Comparison of ENCODE assay signal across 25 mouse cellular contexts in genomic region chr10:101490418-101491055, GRCm38 (mm10).
DNase-seq lines count a peak whose midpoint lies in the region; ATAC-seq and TF ChIP-seq lines count a peak whose summit lies in the region.
"Had no signal": no experiment of that assay in that cellular context is flagged by ENCODE, and none has a peak within 500 bp of the region (broad histone marks: within the 10 kb centered on the region; RNA-seq: fewer than 3 reads in every experiment).

No protein-coding gene starts in this region.

- 32% methylated on average over 1 of the region's 1 CpGs for WGBS in intestine, embryonic 16.5 days
- 48% methylated on average over 1 of the region's 1 CpGs for WGBS in liver, embryonic 11.5 days
- WGBS in liver, postnatal 0 days (ENCODE audit: insufficient replicate concordance) = 25% methylated on average over 1 of the region's 1 CpGs

- no peaks in the 10 kb centered on the region for H3K36me3 ChIP-seq in intestine, embryonic 16.5 days (ENCODE audit: control insufficient read depth, insufficient read depth, low read length)
- no peaks in the 10 kb centered on the region for H3K36me3 ChIP-seq in liver, embryonic 11.5 days (ENCODE audit: control insufficient read depth, insufficient read depth, low read length)
- H3K36me3 ChIP-seq in liver, postnatal 0 days (replicated peaks; ENCODE audit: insufficient read depth, low read length) = no peaks in the 10 kb centered on the region
- H3K36me3 ChIP-seq: limb, embryonic 15.5 days; midbrain, embryonic 13.5 days; neural tube, embryonic 13.5 days had no signal

- TF ChIP-seq CTCF in liver, postnatal 0 days (IDR thresholded peaks at IDR 0.05; ENCODE audit: low read depth) = no peak

- no peaks in the 10 kb centered on the region for H3K9me3 ChIP-seq in intestine, embryonic 16.5 days (ENCODE audit: control insufficient read depth, low read length)
- H3K9me3 ChIP-seq in liver, embryonic 11.5 days (ENCODE audit: control insufficient read depth, low read length) = no peaks in the 10 kb centered on the region
- no peaks in the 10 kb centered on the region for H3K9me3 ChIP-seq in liver, postnatal 0 days (ENCODE audit: low read length)
- H3K9me3 ChIP-seq: limb, embryonic 15.5 days; midbrain, embryonic 13.5 days; neural tube, embryonic 13.5 days had no signal

- intact Hi-C loops in left cerebral cortex, postnatal 14 days (cut with DNase I) = no loop called here

- H3K4me2 ChIP-seq in intestine, embryonic 16.5 days (ENCODE audit: low read depth, low read length) = no peak overlapping the region
- no peak overlapping the region for H3K4me2 ChIP-seq in liver, embryonic 11.5 days
- H3K4me2 ChIP-seq in liver, postnatal 0 days (ENCODE audit: low read depth, low read length) = peak overlapping the region; percentile 42; the same call in 1 of the 2 replicates
- H3K4me2 ChIP-seq: limb, embryonic 15.5 days; midbrain, embryonic 13.5 days; neural tube, embryonic 13.5 days had no signal

- H3K4me3 ChIP-seq in intestine, embryonic 16.5 days (ENCODE audit: low read length) = no peak overlapping the region
- H3K4me3 ChIP-seq in liver, embryonic 11.5 days (ENCODE audit: low read depth, low read length) = no peak overlapping the region
- H3K4me3 ChIP-seq in liver, postnatal 0 days (ENCODE audit: low read depth, low read length) = no peak overlapping the region
- H3K4me3 ChIP-seq: limb, embryonic 15.5 days; midbrain, embryonic 13.5 days; neural tube, embryonic 13.5 days had no signal

- H3K27me3 ChIP-seq in intestine, embryonic 16.5 days (replicated peaks; ENCODE audit: control insufficient read depth, insufficient read depth, low read length) = no peaks in the 10 kb centered on the region
- no peaks in the 10 kb centered on the region for H3K27me3 ChIP-seq in liver, embryonic 11.5 days (replicated peaks; ENCODE audit: control insufficient read depth, insufficient read depth, low read length)
- no peaks in the 10 kb centered on the region for H3K27me3 ChIP-seq in liver, postnatal 0 days (ENCODE audit: insufficient read depth, low read length)
- H3K27me3 ChIP-seq: limb, embryonic 15.5 days; midbrain, embryonic 13.5 days; neural tube, embryonic 13.5 days had no signal

- no peak overlapping the region for H3K27ac ChIP-seq in intestine, embryonic 16.5 days (ENCODE audit: low read length)
- H3K27ac ChIP-seq in liver, embryonic 11.5 days (ENCODE audit: low read depth, low read length) = no peak overlapping the region
- H3K27ac ChIP-seq in liver, postnatal 0 days (ENCODE audit: low read depth) = peak overlapping the region; percentile 71
- H3K27ac ChIP-seq: hindbrain, postnatal 0 days; limb, embryonic 15.5 days; midbrain, embryonic 13.5 days; neural tube, embryonic 13.5 days had no signal

- ATAC-seq in intestine, embryonic 16.5 days = peak; percentile 63
- ATAC-seq in liver, embryonic 11.5 days (replicated peaks; ENCODE audit: low FRiP score) = peak; percentile 59
- ATAC-seq in liver, postnatal 0 days = peak; percentile 93
- ATAC-seq: activated CD4-positive, CD25-positive, alpha-beta regulatory T cell, adult 4 months; forebrain, postnatal 0 days; hindbrain, postnatal 0 days; lung, postnatal 0 days; midbrain, embryonic 13.5 days had no signal

- no peaks in the 10 kb centered on the region for H3K4me1 ChIP-seq in intestine, embryonic 16.5 days (ENCODE audit: control insufficient read depth, insufficient read depth, low read length)
- H3K4me1 ChIP-seq in liver, embryonic 11.5 days (replicated peaks; ENCODE audit: control insufficient read depth, insufficient read depth, low read length) = no peaks in the 10 kb centered on the region
- no peaks in the 10 kb centered on the region for H3K4me1 ChIP-seq in liver, postnatal 0 days (ENCODE audit: insufficient read depth)
- H3K4me1 ChIP-seq: limb, embryonic 15.5 days; midbrain, embryonic 13.5 days; neural tube, embryonic 13.5 days had no signal

- peak; percentile 37; the same call in 1 of the 2 replicates for TF ChIP-seq EP300 in liver, postnatal 0 days (IDR thresholded peaks at IDR 0.05; ENCODE audit: low read depth)

- no peak overlapping the region for H3K9ac ChIP-seq in intestine, embryonic 16.5 days (ENCODE audit: low read depth, low read length)
- no peak overlapping the region for H3K9ac ChIP-seq in liver, embryonic 11.5 days (ENCODE audit: low read depth, low read length)
- H3K9ac ChIP-seq in liver, postnatal 0 days (replicated peaks) = no peak overlapping the region
- H3K9ac ChIP-seq: forebrain, postnatal 0 days; limb, embryonic 15.5 days; midbrain, embryonic 13.5 days; neural tube, embryonic 13.5 days had no signal

- peak; percentile 9 for DNase-seq in kidney, adult 9 months
- no peak for DNase-seq in kidney, postnatal 4 days
- no peak for DNase-seq in liver, embryonic 11.5 days (ENCODE audit: low spot score)
- DNase-seq in liver, postnatal 0 days = peak; percentile 13
- no peak for DNase-seq in layer of hippocampus, adult 11-12 months (ENCODE audit: low spot score)
- no peak for DNase-seq in heart, adult 11 months
- DNase-seq in left cerebral cortex, postnatal 14 days (ENCODE audit: low spot score in 2 of 2) = no peak
- DNase-seq: adrenal gland, adult 2 months; adrenal gland, postnatal 36 days; B cell, adult 2 months; cerebellum, adult 8-10 months; cerebellum, postnatal 25 days; forebrain, postnatal 0 days; heart, postnatal 14 days; kidney, adult 11 months; layer of hippocampus, adult 9-11 months; lung, postnatal 4 days; right cerebral cortex, postnatal 4 days had no signal

Comparison
In these comparisons a context has a peak if more than half of its experiments do, and no peak if none do; other contexts are left out.
1. DNase-seq: peak in kidney, adult 9 months (single experiment) and liver, postnatal 0 days (single experiment); none in kidney, postnatal 4 days (0 of 2), liver, embryonic 11.5 days (single experiment), layer of hippocampus, adult 11-12 months (single experiment), heart, adult 11 months (single experiment) and left cerebral cortex, postnatal 14 days (0 of 2).
2. Peak in every context shown above with its lines, with median percentiles within 50 percentile points of each other: ATAC-seq.